Mouse (Mus musculus): ENCODE measurements around the gene Map1a.

GRCm38 (mm10) chr2:121359461-121359860, 70.1 kb downstream of the Map1a start:
- TF ChIP-seq CTCF (IDR thresholded peaks at IDR 0.05; ENCODE audit: borderline replicate concordance, control insufficient read depth, extremely low read depth, insufficient read depth, low read length, poor library complexity) = no peak
- TF ChIP-seq POLR2A (IDR thresholded peaks at IDR 0.05; ENCODE audit: control insufficient read depth, extremely low read depth, insufficient read depth, low read length, poor library complexity) = no peak

Measured in thymus, adult 2 months (tissue).